ENCODE assay signal across 10 mouse cellular contexts in the genomic region with DNA sequence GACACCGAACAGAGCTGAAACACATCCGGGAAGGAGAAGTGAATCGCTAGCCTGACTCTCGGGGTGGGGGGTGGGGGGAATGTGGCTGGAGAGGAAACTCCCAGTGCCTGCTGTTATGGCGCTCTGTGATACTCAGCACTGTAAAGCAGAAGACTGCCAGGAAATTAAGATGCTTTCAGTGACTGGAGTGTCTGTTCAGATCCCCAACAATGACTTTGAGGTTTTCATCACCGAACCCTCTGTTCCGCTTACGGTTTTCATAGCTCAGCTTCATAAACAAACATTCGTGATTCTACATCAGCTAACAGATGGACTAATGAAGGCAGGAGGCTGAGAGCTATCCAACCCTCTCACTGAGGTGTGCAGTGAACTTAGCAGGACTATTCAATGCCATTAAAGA. TPM values are rescaled to one million over a fixed set of nuclear protein-coding genes. Genes with fewer than 3 reads are reported as not detected.
A peak's percentile ranks its signal among the peaks of the same experiment; 100 is the strongest.
DNase-seq lines count a peak whose midpoint lies in the region; ATAC-seq and TF ChIP-seq lines count a peak whose summit lies in the region.
"Had no signal": no experiment of that assay in that cellular context is flagged by ENCODE, and none has a peak within 500 bp of the region (broad histone marks: within the 10 kb centered on the region; RNA-seq: fewer than 3 reads in every experiment).

No protein-coding gene starts in this region.

- H3K27me3 ChIP-seq in cerebellum, adult 2 months (ENCODE audit: control insufficient read depth, insufficient read depth, low read length): no peaks in the 10 kb centered on the region
- no peaks in the 10 kb centered on the region for H3K27me3 ChIP-seq in hindbrain, postnatal 0 days (ENCODE audit: insufficient read depth, low read length)
- H3K27me3 ChIP-seq in hindbrain, embryonic 14.5 days (ENCODE audit: control insufficient read depth, insufficient read depth, low read length): no peaks in the 10 kb centered on the region
- peaks cover 17% of the 10 kb centered on the region for H3K27me3 ChIP-seq in megakaryocyte, embryonic 14.5 days (replicated peaks)
- H3K27me3 ChIP-seq in hindbrain, embryonic 13.5 days: no peaks in the 10 kb centered on the region

- H3K27ac ChIP-seq in cerebellum, adult 2 months (ENCODE audit: insufficient read depth, low read length): no peak overlapping the region
- H3K27ac ChIP-seq in hindbrain, postnatal 0 days: no peak overlapping the region
- H3K27ac ChIP-seq in hindbrain, embryonic 14.5 days: no peak overlapping the region
- no peak overlapping the region for H3K27ac ChIP-seq in hindbrain, embryonic 13.5 days

- no peaks in the 10 kb centered on the region for H3K36me3 ChIP-seq in hindbrain, postnatal 0 days (ENCODE audit: insufficient read depth, low read length)
- no peaks in the 10 kb centered on the region for H3K36me3 ChIP-seq in hindbrain, embryonic 14.5 days (replicated peaks; ENCODE audit: control insufficient read depth, insufficient read depth)
- H3K36me3 ChIP-seq in megakaryocyte, embryonic 14.5 days (replicated peaks; ENCODE audit: low read length): no peaks in the 10 kb centered on the region
- H3K36me3 ChIP-seq in hindbrain, embryonic 13.5 days: no peaks in the 10 kb centered on the region

- ATAC-seq in hindbrain, postnatal 0 days: peak; percentile 37; the same call in 1 of the 2 replicates
- ATAC-seq in hindbrain, embryonic 14.5 days (ENCODE audit: low FRiP score): no peak
- ATAC-seq in hindbrain, embryonic 13.5 days (ENCODE audit: low FRiP score): no peak

- H3K4me3 ChIP-seq in cerebellum, adult 2 months (replicated peaks; ENCODE audit: insufficient read depth, low read depth, low read length): peak overlapping the region; percentile 48
- H3K4me3 ChIP-seq in hindbrain, postnatal 0 days (ENCODE audit: low read length): no peak overlapping the region
- no peak overlapping the region for H3K4me3 ChIP-seq in hindbrain, embryonic 14.5 days (replicated peaks; ENCODE audit: low read length)
- peak overlapping the region; percentile 76 for H3K4me3 ChIP-seq in megakaryocyte, embryonic 14.5 days (replicated peaks)
- H3K4me3 ChIP-seq in hindbrain, embryonic 13.5 days: no peak overlapping the region

- no peak overlapping the region for H3K9ac ChIP-seq in hindbrain, postnatal 0 days (replicated peaks; ENCODE audit: low read length)
- H3K9ac ChIP-seq in hindbrain, embryonic 14.5 days: no peak overlapping the region
- H3K9ac ChIP-seq in hindbrain, embryonic 13.5 days: no peak overlapping the region

- no peak for TF ChIP-seq POLR2A in cerebellum, adult 2 months (IDR thresholded peaks at IDR 0.05; ENCODE audit: borderline replicate concordance, insufficient read depth, low read length)

- H3K9me3 ChIP-seq in hindbrain, postnatal 0 days (ENCODE audit: low read length): no peaks in the 10 kb centered on the region
- H3K9me3 ChIP-seq in hindbrain, embryonic 14.5 days (ENCODE audit: control insufficient read depth, low read length): no peaks in the 10 kb centered on the region
- no peaks in the 10 kb centered on the region for H3K9me3 ChIP-seq in megakaryocyte, embryonic 14.5 days
- no peaks in the 10 kb centered on the region for H3K9me3 ChIP-seq in hindbrain, embryonic 13.5 days

- H3K4me2 ChIP-seq in hindbrain, postnatal 0 days (ENCODE audit: low read depth, low read length): no peak overlapping the region
- no peak overlapping the region; the same call in 1 of the 2 replicates for H3K4me2 ChIP-seq in hindbrain, embryonic 14.5 days (replicated peaks)
- no peak overlapping the region for H3K4me2 ChIP-seq in hindbrain, embryonic 13.5 days

- peaks cover 15% of the 10 kb centered on the region for H3K4me1 ChIP-seq in cerebellum, adult 2 months (ENCODE audit: control insufficient read depth, insufficient read depth, low read length)
- H3K4me1 ChIP-seq in hindbrain, postnatal 0 days (ENCODE audit: insufficient read depth, low read length): peaks cover 5% of the 10 kb centered on the region; the same call in 1 of the 2 replicates
- peaks cover 4% of the 10 kb centered on the region; the same call in 1 of the 2 replicates for H3K4me1 ChIP-seq in hindbrain, embryonic 14.5 days (replicated peaks; ENCODE audit: control insufficient read depth, insufficient read depth, low read length)
- peaks cover 41% of the 10 kb centered on the region for H3K4me1 ChIP-seq in megakaryocyte, embryonic 14.5 days
- no peaks in the 10 kb centered on the region for H3K4me1 ChIP-seq in hindbrain, embryonic 13.5 days (replicated peaks)

- peak in 1 of 2 experiments; percentile 61 for DNase-seq in cerebellum, adult 2 months
- no peak for DNase-seq in cerebellum, adult 8-10 months
- no peak for DNase-seq in hindbrain, postnatal 0 days (ENCODE audit: low spot score)
- DNase-seq in hindbrain, embryonic 14.5 days (ENCODE audit: low spot score): no peak
- peak; percentile 25 to 46 for DNase-seq in cerebellum, postnatal 25 days
- no peak for DNase-seq in layer of hippocampus, adult 9-11 months
- DNase-seq: midbrain, embryonic 14.5 days had no signal

- WGBS in cerebellum, adult 2 months: 4% methylated on average over 9 of the region's 9 CpGs
- 56% methylated on average over 9 of the region's 9 CpGs for WGBS in hindbrain, postnatal 0 days
- WGBS in hindbrain, embryonic 14.5 days: 72% methylated on average over 9 of the region's 9 CpGs
- WGBS in hindbrain, embryonic 13.5 days: 69% methylated on average over 9 of the region's 9 CpGs

- no peak for TF ChIP-seq CTCF in cerebellum, adult 2 months (IDR thresholded peaks at IDR 0.05; ENCODE audit: borderline replicate concordance, insufficient read depth, low read depth, low read length)
- no peak for TF ChIP-seq CTCF in hindbrain, postnatal 0 days (IDR thresholded peaks at IDR 0.05; ENCODE audit: low read depth)

RNA-seq across cellular contexts. Expression of a gene that starts 7.4 kb away (rescaled TPM):
- 82.6 and 88.6 TPM in 2 replicates for polyA plus RNA-seq in cerebellum, adult 2 months (2012; rRNA removed)
- total RNA-seq in hindbrain, postnatal 0 days (2014; rRNA removed): 18.5 and 19.8 TPM in 2 replicates
- 11.6 and 11.8 TPM in 2 replicates for polyA plus RNA-seq in hindbrain, postnatal 0 days (2015; fragmentation: Nextera tagmentation; extraction: Ambion mirVana)
- polyA plus RNA-seq in hindbrain, embryonic 14.5 days (2014; fragmentation: Nextera tagmentation; extraction: Ambion mirVana): 7.0 and 8.2 TPM in 2 replicates
- 0.17 TPM in 1 of 2 replicates, not detected in the other for polyA plus RNA-seq in megakaryocyte, embryonic 14.5 days (2012; ENCODE audit: insufficient read depth, low replicate concordance)
- polyA plus RNA-seq in hindbrain, embryonic 13.5 days (2015; fragmentation: Nextera tagmentation; extraction: Ambion mirVana): 4.3 and 4.9 TPM in 2 replicates

RNA-seq across cellular contexts. Expression of a gene that starts 34.5 kb away (rescaled TPM):
- polyA plus RNA-seq in cerebellum, adult 2 months (2012; rRNA removed): not detected in 2 replicates
- total RNA-seq in hindbrain, postnatal 0 days (2014; rRNA removed): not detected in 2 replicates
- not detected in 2 replicates for polyA plus RNA-seq in hindbrain, postnatal 0 days (2015; fragmentation: Nextera tagmentation; extraction: Ambion mirVana)
- 0.09 TPM in 1 of 2 replicates, not detected in the other for polyA plus RNA-seq in hindbrain, embryonic 14.5 days (2014; fragmentation: Nextera tagmentation; extraction: Ambion mirVana)
- polyA plus RNA-seq in megakaryocyte, embryonic 14.5 days (2012; ENCODE audit: insufficient read depth, low replicate concordance): not detected in 2 replicates
- not detected in 2 replicates for polyA plus RNA-seq in hindbrain, embryonic 13.5 days (2015; fragmentation: Nextera tagmentation; extraction: Ambion mirVana)
- total RNA-seq: left cerebral cortex, postnatal 10 days had no signal
- polyA plus RNA-seq: midbrain, embryonic 14.5 days had no signal

Comparison
In these comparisons a context has a peak if more than half of its experiments do, and no peak if none do; other contexts are left out.
1. DNase-seq: peak in cerebellum, postnatal 25 days (2 of 2); none in cerebellum, adult 8-10 months (single experiment), hindbrain, postnatal 0 days (single experiment), hindbrain, embryonic 14.5 days (single experiment) and layer of hippocampus, adult 9-11 months (single experiment).
2. H3K4me3 ChIP-seq: peak in cerebellum, adult 2 months (single experiment) and megakaryocyte, embryonic 14.5 days (single experiment); none in hindbrain, postnatal 0 days (single experiment), hindbrain, embryonic 14.5 days (single experiment) and hindbrain, embryonic 13.5 days (single experiment).